ENCODE assay signal across 16 mouse cellular contexts in the genomic region with DNA sequence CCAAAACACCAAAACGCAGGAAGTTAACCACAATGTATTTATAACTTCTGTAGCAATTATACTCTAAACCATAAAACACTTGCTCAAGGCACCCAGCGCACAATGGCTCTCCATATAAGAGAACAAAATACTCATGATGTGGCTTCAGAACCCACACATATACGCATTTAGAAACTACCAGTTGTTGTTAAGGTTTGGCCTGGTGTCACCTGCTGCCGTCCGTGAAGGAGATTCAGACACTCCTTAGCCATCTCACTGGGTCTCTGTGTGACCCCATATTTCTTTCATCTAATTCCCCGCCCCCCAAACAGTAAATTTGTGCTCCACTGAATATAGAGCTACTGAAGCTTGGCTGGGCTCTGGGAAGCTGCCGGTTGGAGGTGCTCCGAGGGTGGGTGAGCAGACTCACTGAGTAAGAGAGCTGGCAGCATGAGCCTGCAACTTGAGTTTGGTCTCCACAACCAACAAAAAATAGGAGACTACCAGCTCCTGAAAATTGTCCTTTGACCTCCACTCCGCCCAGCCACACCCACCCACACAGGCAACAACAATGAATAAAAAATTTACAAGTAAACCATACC. TPM values are rescaled to one million over a fixed set of nuclear protein-coding genes. Genes with fewer than 3 reads are reported as not detected.
"Had no signal": no experiment of that assay in that cellular context is flagged by ENCODE, and none has a peak within 500 bp of the region (broad histone marks: within the 10 kb centered on the region; RNA-seq: fewer than 3 reads in every experiment).

No protein-coding gene starts in this region.

- H3K4me1 ChIP-seq: kidney, embryonic 15.5 days; liver, embryonic 13.5 days had no signal

- DNase-seq: kidney, adult 11 months; kidney, adult 8-10 months; kidney, postnatal 10 days; liver, embryonic 13.5 days; lung, adult 2 months; lung, postnatal 14 days; lung, postnatal 4 days; right cerebral cortex, postnatal 4 days; thymus, adult 2 months; thymus, postnatal 14 days had no signal

- H3K4me3 ChIP-seq: kidney, embryonic 15.5 days; liver, embryonic 13.5 days; midbrain, embryonic 15.5 days had no signal

- H3K27ac ChIP-seq: kidney, embryonic 15.5 days; liver, embryonic 13.5 days; midbrain, embryonic 15.5 days; stomach, postnatal 0 days had no signal

RNA-seq across cellular contexts. Expression of a gene that starts 14.0 kb away (rescaled TPM):
- total RNA-seq: liver, adult 2 months; megakaryocyte progenitor cell, adult 5-6 weeks had no signal
- polyA plus RNA-seq: liver, adult 2 months; liver, embryonic 16.5 days had no signal
